Mouse (Mus musculus) adipocyte (in vitro differentiated cells): ENCODE measurements around the gene Casq1.
"Not testable (repeated sequence)": the region's sequence is repeated elsewhere in the genome, so short reads cannot be mapped to it uniquely, and the experiment has no call there.

Experiments
- DNase-seq: peaks from one replicate; pipeline ENCODE4 v3.0.0-alpha.2; 2016; ENCODE audit warnings: low spot score

Casq1 gene

DNA sequence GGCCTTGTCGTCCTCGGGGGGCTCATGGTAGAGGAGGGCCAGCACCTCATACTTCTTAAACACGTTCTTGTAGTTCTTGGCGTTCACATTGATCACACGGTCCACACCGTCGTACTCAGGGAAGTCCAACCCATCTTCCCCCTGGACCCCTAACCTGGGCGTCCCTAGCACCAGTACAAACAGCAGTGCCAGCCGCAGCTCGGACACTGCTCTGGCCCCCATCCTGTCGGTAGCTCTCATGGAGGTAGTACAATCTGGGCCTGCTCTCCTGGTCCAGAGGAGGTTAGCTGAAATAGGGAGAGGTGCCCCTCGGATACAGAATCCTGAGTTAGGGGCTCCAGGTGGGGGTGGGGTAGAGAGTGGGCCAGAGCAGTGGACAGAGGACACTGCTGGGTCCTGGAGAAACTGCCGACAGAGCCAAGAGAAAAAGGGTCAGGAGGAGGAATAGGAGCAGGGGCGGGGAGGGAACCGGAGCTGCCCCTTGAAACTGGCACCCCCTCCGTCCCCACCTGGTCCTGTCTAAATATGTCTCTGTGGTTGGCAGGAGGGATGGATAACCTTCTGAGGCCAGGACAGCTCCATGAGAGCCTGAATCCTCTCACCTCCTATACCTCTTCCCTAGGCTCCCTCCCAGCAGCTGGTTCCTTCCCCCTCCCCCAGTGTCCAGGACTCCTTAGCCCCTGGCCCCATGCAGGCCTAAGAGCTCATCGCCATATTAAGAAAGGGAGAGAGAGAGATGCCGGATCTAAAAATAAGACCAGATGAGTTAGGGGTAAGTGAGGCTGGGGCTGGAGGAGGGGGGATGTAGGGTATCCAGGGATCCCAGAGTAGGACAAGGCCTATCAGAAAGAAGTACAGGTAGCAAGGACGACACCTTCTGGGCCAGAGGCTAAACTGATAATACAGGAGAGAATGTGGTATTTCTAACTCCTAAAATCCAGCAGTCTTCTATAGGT, at the start of gene Casq1:
Gene Casq1 (minus strand): TSS at position 418 of the 956 bp plus-strand sequence.
- no peak for DNase-seq

DNA sequence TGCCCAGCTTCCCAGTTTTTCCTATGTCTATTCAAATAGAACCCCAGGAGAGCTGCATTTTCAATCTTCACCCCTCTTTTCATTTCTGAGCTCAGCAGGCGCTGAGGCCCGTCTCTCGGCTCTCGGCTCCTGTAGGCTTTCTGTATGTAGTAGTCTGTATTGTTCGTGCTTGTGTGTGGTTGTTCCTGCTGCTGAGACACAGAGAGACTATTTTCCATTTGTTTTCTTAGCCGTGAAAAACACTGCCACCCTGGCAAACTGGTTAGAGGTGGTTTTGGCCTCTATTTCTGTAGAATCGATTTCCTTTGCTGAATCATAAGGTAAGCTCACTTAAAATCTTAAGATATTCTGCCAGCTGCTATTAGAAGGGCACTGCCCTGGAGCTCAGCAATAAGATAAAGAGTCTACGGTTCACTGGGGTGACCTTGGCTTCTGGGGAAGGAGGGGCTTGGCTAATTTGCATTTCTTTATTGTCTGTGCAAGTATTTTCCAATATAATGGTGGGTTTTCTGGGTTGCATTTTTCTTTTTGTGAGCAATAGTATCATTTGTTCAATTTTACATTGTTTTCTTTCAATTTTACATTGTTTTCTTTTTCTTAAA, 41.9 kb upstream of the Casq1 start, which contains the start of gene Igsf8:
Gene Igsf8 (plus strand): TSS at position 165 of the 602 bp plus-strand sequence.
- DNase-seq = no peak

DNA sequence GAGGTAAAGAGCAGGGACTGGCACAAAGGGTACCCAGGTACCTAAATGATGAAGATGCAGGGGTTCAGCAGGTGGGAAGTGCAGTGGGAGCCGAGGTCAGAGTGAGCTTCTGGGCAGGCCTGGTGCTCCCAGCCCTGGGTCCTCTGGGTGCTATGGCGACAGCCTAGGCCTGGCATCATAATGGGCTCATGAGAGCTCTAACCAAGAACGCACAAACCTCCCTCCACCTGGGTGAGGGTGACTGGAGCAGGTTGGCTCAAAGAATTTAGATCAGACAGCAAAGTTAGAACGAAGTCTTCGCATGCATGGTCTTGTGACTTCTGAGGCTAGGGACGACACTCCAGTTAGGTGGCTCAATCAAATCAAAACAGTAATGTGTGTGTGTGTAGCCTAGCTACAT, 38.6 kb upstream of the Casq1 start, which contains the start of gene Atp1a4:
Gene Atp1a4 (minus strand): TSS at position 101 of the 400 bp plus-strand sequence.
- DNase-seq = no peak

- peak; percentile 34 for DNase-seq
Observed at GRCm38 (mm10) chr1:172247679-172248078, 28.0 kb upstream of the Casq1 start.

GRCm38 (mm10) chr1:172247216-172247615, 27.5 kb upstream of the Casq1 start:
- DNase-seq = no peak

DNA sequence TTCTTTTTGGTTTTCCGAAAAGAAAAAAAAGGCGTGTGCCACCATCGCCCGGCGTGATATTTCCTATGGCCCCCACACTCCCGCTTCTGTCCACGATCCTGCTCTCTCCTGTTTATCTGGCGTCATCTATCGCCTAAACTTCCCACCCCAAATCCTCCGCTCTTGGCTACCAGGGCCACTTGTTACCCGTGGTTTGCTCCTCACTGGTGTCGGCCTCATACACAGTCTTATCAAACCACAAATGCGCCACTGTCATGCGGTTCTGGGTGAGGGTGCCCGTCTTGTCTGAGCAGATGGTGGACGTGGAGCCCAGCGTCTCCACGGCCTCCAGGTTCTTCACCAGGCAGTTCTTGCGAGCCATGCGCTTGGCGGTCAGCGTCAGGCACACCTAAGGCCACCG, 25.0 kb upstream of the Casq1 start:
- DNase-seq = not testable (repeated sequence)

DNA sequence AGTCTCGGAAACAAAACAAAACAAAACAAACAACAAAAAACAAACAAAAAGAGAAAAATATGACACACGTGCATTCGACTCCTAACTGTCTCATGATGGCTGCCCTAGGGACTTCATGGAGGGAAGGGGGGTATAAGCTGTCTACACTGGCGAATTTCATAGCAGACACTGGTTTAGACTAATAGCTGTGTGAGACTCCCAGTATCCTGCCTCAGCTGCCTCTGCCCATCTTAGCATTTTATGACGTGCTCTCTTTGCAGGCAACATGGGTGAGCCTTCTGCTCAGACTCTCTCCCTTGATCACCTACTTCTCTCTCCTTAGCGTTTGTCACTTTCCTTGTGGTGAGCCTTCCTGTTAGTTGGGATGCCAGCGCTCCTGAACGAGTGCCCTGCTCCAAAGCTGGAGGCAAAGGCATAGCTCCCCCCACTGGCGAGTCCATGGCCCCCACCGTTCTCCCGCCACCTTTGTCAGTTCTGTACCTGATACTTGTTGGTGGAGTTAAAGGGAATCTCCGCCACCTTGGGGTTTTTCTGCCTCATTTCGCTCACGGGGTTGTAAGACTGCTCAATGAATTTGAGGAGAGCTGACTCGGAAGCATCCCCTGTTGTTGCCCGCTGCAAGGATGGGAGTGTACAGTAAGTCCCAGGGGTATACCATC, 24.0 kb upstream of the Casq1 start:
- no peak for DNase-seq

DNA sequence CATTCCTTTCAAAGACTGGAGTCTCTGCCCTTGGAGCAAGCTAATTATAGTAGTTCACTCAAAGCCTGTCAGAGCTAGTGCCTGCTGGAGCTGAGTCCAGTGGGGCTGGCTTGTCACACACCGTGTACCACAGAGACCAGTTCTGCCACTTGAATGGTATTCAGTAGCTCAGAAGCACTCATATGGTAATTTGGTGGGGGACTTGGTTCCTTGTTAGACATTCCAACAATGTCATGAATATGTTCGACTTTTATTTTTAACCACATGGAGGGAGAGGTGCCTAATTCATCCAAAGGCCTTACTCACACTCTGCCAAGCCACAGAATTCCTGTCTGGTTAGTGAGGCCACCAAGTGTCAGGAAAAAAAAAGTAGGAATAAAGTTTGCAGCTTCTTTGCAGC, 22.7 kb upstream of the Casq1 start:
- DNase-seq = peak; percentile 81

- no peak for DNase-seq
Observed at GRCm38 (mm10) chr1:172240945-172241708, 21.5 kb upstream of the Casq1 start.

- peak; percentile 42 for DNase-seq
Observed at GRCm38 (mm10) chr1:172229215-172229614, 9.5 kb upstream of the Casq1 start.

DNA sequence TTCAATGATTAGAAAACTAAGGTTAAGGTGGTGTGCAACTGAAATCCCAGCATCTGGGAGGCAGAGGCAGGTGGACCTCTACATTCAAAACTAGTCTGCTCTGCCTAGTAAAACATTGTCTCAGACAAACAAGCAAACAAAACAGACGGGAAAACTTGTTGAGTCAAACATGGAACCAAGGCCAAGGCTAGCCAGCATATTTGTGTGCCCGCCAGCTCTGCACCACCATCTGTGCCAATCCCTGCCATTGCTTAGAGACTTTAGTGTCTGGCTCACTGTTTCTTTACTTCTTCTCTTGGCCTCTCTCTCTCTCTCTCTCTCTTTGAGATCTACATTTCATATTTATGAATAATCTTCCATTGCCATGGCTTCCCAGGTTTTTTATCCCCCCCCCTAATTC, 8.5 kb upstream of the Casq1 start:
- DNase-seq = peak; percentile 31

DNA sequence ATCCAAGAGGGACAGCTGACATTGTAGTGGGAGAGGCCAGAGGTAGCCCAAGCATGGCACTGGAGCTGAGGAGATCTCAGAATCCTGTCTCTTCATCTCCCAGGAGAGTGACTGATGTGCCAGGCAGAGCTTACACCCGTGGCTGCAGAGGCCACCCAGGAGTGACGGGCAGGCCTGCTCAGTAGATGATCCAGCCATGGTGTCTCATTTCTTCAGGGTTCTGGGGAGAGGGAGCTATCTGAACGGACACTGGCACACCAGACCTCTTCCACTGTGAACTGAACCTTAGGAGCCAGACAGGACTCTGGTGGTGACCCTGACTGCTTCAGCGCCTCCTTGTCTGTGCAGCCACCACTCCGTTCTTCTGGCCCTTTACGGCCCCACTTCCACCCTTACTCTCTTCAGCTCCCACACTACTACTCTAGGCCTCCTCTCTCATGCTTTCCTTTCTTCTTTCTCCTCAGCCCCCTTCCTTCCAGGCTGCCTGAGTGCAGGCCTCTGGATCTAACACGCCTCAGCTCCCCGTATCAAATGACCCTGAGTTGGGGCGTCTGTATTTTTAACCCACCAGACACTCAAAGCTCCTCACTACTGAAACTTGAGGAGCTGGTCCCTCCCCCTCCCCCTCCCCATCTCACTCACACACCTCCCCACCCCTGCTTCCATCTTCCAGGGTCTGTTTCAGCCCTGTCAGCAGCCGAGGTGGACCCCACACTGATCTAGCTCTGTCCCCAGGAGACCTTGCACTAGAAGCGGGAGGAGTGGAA, 1.8 kb upstream of the Casq1 start:
- no peak for DNase-seq

DNA sequence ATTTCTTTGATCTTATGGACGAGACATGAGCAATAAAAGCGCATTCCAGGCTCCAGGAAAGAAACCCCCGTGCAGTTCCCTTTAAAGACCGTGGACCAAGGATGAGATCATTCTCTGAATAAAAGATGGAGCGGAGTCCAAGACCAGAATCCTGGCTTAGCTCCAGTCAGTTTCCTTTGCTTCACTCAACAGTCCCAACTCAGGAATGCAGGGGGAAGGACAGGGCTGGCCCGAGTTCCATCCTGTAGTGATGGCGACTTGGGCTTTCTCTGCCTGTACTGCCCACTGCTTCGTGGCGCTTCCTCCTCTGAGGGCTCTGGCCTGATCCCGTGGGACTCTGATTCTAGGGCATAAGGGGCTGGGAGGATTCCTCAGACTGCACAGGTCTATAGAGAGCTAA, 746 bp upstream of the Casq1 start:
- peak; percentile 72 for DNase-seq

- no peak for DNase-seq
Observed at GRCm38 (mm10) chr1:172218164-172218910, 1.3 kb downstream of the Casq1 start.

GRCm38 (mm10) chr1:172217148-172217547, 2.5 kb downstream of the Casq1 start:
- peak; percentile 95 for DNase-seq

DNA sequence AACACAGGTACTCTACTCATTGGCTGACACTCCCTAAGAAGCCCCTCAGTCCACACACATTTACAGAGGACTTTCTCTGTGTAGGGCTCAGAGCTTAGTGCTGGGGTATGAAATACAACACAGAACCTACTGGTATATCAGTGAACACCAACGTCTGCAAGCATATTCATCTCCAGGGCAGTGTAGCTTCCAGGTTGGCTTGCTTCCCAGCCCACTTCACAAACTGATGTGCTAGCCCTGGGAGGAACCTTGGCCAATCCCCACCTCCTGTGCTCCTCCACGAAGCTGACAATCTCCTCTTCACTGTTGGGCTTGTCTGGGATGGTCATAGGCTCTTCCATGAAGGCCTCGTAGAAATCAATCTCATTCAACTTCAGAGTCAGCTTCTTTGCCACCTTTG, 4.9 kb downstream of the Casq1 start:
- no peak for DNase-seq

DNA sequence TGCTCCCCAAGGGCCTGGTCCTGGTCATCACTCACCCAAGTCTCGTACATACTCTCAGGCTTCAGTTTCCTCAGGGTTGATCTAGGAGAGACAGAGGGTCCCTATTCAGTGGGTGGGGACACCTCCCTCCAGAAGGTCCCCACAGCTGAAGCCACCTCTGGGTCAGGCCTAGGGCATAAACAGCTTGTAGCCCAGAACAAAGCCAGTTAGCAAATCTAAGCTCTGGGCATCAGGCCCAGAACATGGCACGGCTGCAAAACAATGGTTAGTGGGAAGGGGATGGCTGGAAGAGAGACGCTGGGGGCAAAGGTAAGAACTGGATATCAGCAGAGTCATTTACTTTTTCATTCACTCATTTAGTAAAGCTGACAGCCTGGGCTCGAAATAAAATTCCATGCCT, 5.9 kb downstream of the Casq1 start:
- DNase-seq = peak; percentile 70

DNA sequence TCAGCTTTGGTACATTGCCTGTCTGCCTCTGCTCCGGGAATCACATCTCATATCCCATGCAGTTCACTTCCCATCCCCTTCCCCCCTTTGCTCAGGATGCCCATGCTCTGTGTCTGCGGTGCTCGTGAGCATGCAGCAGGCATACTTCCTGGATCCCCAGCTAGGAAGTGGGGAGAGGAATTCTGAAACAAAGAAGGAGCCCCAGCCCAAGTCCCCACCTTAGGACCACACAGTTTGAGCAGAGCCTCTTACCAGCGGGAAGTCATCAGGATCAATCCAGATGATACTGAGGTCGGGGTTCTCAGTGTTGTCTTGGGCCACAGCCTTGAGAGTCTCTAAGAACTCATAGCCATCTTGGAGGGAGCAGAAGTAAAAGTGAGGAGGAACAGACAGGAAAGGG, 6.9 kb downstream of the Casq1 start:
- no peak for DNase-seq

GRCm38 (mm10) chr1:172207111-172207584, 12.5 kb downstream of the Casq1 start:
- no peak for DNase-seq
